Mouse (Mus musculus): ENCODE data around the gene Csrnp3.

Csrnp3 gene

GRCm38 (mm10) chr2:66024837-66025236 is 179.3 kb downstream of the Csrnp3 start:
- DNase-seq = no peak

- no peak for DNase-seq
These were observed 183.2 kb downstream of the Csrnp3 start for GRCm38 (mm10) chr2:66028812-66029211.

- DNase-seq = peak; percentile 38 to 63
These were observed 189.5 kb downstream of the Csrnp3 start for GRCm38 (mm10) chr2:66034907-66035679.

- DNase-seq = peak in 1 of 2 experiments; percentile 18
These were observed 195.0 kb downstream of the Csrnp3 start for GRCm38 (mm10) chr2:66040611-66041010.

GRCm38 (mm10) chr2:66041203-66041916 is 195.8 kb downstream of the Csrnp3 start:
- peak in 1 of 2 experiments; percentile 32 for DNase-seq

- DNase-seq = peak; percentile 85 to 86
These were observed 196.4 kb downstream of the Csrnp3 start for GRCm38 (mm10) chr2:66041917-66042419.

GRCm38 (mm10) chr2:66043441-66044404 is 198.2 kb downstream of the Csrnp3 start:
- peak; percentile 74 for DNase-seq

- DNase-seq = no peak
These were observed 199.0 kb downstream of the Csrnp3 start for GRCm38 (mm10) chr2:66044405-66045089.

GRCm38 (mm10) chr2:66063291-66063690 is 217.7 kb downstream of the Csrnp3 start:
- no peak for DNase-seq

GRCm38 (mm10) chr2:66069454-66069853 is 223.9 kb downstream of the Csrnp3 start:
- DNase-seq = no peak

GRCm38 (mm10) chr2:66080731-66081130 is 235.2 kb downstream of the Csrnp3 start:
- DNase-seq = no peak

Measured in cerebellum, postnatal 14 days (tissue).